Mouse (Mus musculus) cerebellum, adult 2 months (tissue): ENCODE measurements around the gene Pole4.

Experiments
- CTCF ChIP-seq: fragments of 200-500 bp; IDR thresholded peaks from 2 replicates; pipeline ENCODE4 v1.5.1; 2011; ENCODE audit warnings: low read depth, mild to moderate bottlenecking, control low read depth, low read length, moderate library complexity, borderline replicate concordance; ENCODE audit not compliant: insufficient read depth
- POLR2A ChIP-seq: fragments of 200-500 bp; IDR thresholded peaks from 2 replicates; pipeline ENCODE4 v1.6.1; 2011; ENCODE audit warnings: low read length, control low read depth, borderline replicate concordance; ENCODE audit not compliant: insufficient read depth

GRCm38 (mm10) chr6:82608756-82609155 lies 96.4 kb downstream of the Pole4 start:
- TF ChIP-seq CTCF: no peak
- no peak for TF ChIP-seq POLR2A
